Mouse (Mus musculus) spleen, adult 2 months (tissue): ENCODE results near the gene OR5BS1P.

Experiments
- CTCF ChIP-seq: fragments of 200-500 bp; IDR thresholded peaks from 2 replicates; pipeline ENCODE4 v1.5.1; 2011; ENCODE audit warnings: mild to moderate bottlenecking, inconsistent platforms; ENCODE audit not compliant: insufficient read depth, insufficient read length, insufficient replicate concordance; ENCODE audit errors: extremely low read depth
- POLR2A ChIP-seq: fragments of 200-500 bp; IDR thresholded peaks from 2 replicates; pipeline ENCODE4 v1.6.1; 2011; ENCODE audit warnings: low read depth, low read length, inconsistent platforms

DNA sequence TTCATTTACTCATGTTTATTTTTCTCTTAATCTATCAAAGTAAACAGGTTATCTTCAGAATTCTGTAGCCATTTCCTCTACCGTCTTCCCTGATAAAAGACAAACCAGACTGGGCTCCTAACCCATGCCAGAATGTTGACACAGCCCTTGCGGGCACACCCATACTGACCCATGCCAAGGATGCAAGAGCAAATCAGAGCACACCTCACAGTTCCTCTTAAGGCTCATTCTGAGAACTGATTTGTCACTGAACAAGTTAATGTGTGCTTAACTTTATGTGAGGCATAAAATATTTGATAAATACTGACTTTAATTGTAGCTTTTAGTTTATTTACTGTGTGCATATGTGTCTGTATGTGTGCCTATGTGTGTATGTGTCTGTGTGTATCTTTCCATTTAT lies 21.6 kb downstream of the OR5BS1P start:
- TF ChIP-seq CTCF (no peak), POLR2A (no peak)
